Mouse (Mus musculus): Measurements from ENCODE around the gene Gnb1l. TPM values are rescaled to one million over a fixed set of nuclear protein-coding genes. Genes with fewer than 3 reads are reported as not detected.

Gnb1l gene
- polyA plus RNA-seq, 1 experiment, result 10.6 TPM

DNA sequence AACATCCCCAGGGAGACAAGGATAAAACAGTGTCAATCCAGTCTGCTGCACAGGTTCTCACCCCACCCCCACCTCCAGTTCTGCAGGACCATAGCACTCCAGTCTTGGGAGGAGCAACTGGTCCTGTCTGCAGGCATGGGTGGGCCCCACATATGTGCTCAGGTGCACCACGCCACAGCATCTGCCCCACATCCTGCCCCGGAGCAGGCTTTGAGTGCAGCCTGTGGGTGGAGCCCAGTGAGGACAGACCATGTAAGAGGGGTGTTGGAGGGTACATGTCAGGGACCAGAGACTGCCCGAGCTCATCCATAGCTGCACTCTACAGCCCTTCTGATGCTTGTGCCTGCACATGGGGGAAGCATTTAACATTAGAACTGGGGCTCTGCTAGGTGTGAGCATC, 57.9 kb downstream of the Gnb1l start:
- H3K4me3 ChIP-seq (ENCODE audit: low read depth, low read length), result no peak overlapping the region
- no peaks in the 10 kb centered on the region for H3K4me1 ChIP-seq (ENCODE audit: control insufficient read depth, insufficient read depth, insufficient read length, low read length)
- H3K36me3 ChIP-seq (ENCODE audit: control insufficient read depth, insufficient read depth, low read length), result no peaks in the 10 kb centered on the region
- TF ChIP-seq CTCF (IDR thresholded peaks at IDR 0.05; ENCODE audit: extremely low read depth, insufficient read length, insufficient replicate concordance, low read depth, low read length), result no peak
- no peak for TF ChIP-seq POLR2A (IDR thresholded peaks at IDR 0.05; ENCODE audit: low read depth, low read length)
- no peaks in the 10 kb centered on the region for H3K27me3 ChIP-seq (ENCODE audit: control insufficient read depth, insufficient read depth, low read length)
- no peak overlapping the region for H3K27ac ChIP-seq (ENCODE audit: insufficient read depth, low read depth, low read length)
- WGBS, result 72% methylated on average over 3 of the region's 3 CpGs

- 32% methylated on average over 2 of the region's 2 CpGs for WGBS
- no peaks in the 10 kb centered on the region for H3K4me1 ChIP-seq (ENCODE audit: control insufficient read depth, insufficient read depth, insufficient read length, low read length)
- no peaks in the 10 kb centered on the region for H3K36me3 ChIP-seq (ENCODE audit: control insufficient read depth, insufficient read depth, low read length)
- no peak for TF ChIP-seq POLR2A (IDR thresholded peaks at IDR 0.05; ENCODE audit: low read depth, low read length)
- TF ChIP-seq CTCF (IDR thresholded peaks at IDR 0.05; ENCODE audit: extremely low read depth, insufficient read length, insufficient replicate concordance, low read depth, low read length), result no peak
- no peak overlapping the region for H3K4me3 ChIP-seq (ENCODE audit: low read depth, low read length)
- H3K27ac ChIP-seq (ENCODE audit: insufficient read depth, low read depth, low read length), result no peak overlapping the region
- no peaks in the 10 kb centered on the region for H3K27me3 ChIP-seq (ENCODE audit: control insufficient read depth, insufficient read depth, low read length)
Observed at GRCm38 (mm10) chr16:18564472-18564871, 66.0 kb downstream of the Gnb1l start.

DNA sequence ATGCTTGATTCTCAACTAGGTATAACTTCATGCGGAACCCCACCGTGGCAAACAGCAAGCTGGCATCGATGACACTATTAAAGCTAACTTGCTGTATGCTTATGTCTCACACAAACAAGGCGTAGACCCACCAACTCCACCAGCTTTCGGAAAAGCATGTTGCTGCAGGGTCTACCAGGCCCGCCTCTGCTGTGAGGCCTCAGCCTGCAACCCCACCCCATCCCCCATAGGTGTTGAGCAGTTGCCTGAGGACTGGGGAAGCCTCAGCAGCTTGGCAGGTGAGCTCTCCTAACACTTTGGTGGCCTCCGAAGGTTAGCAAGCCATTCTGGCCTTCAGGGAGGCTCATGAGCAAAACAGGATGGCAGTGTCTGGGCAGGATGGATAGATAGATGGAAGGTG, 70.1 kb downstream of the Gnb1l start:
- no peaks in the 10 kb centered on the region for H3K27me3 ChIP-seq (ENCODE audit: control insufficient read depth, insufficient read depth, low read length)
- no peak overlapping the region for H3K27ac ChIP-seq (ENCODE audit: insufficient read depth, low read depth, low read length)
- no peak for TF ChIP-seq CTCF (IDR thresholded peaks at IDR 0.05; ENCODE audit: extremely low read depth, insufficient read length, insufficient replicate concordance, low read depth, low read length)
- TF ChIP-seq POLR2A (IDR thresholded peaks at IDR 0.05; ENCODE audit: low read depth, low read length), result no peak
- 85% methylated on average over 7 of the region's 7 CpGs for WGBS
- no peaks in the 10 kb centered on the region for H3K4me1 ChIP-seq (ENCODE audit: control insufficient read depth, insufficient read depth, insufficient read length, low read length)
- H3K4me3 ChIP-seq (ENCODE audit: low read depth, low read length), result no peak overlapping the region
- no peaks in the 10 kb centered on the region for H3K36me3 ChIP-seq (ENCODE audit: control insufficient read depth, insufficient read depth, low read length)

- H3K36me3 ChIP-seq (ENCODE audit: control insufficient read depth, insufficient read depth, low read length), result no peaks in the 10 kb centered on the region
- no peak overlapping the region for H3K4me3 ChIP-seq (ENCODE audit: low read depth, low read length)
- no peaks in the 10 kb centered on the region for H3K27me3 ChIP-seq (ENCODE audit: control insufficient read depth, insufficient read depth, low read length)
- TF ChIP-seq POLR2A (IDR thresholded peaks at IDR 0.05; ENCODE audit: low read depth, low read length), result no peak
- no peak for TF ChIP-seq CTCF (IDR thresholded peaks at IDR 0.05; ENCODE audit: extremely low read depth, insufficient read length, insufficient replicate concordance, low read depth, low read length)
- H3K4me1 ChIP-seq (ENCODE audit: control insufficient read depth, insufficient read depth, insufficient read length, low read length), result no peaks in the 10 kb centered on the region
- 70% methylated on average over 8 of the region's 8 CpGs for WGBS
- H3K27ac ChIP-seq (ENCODE audit: insufficient read depth, low read depth, low read length), result no peak overlapping the region
Observed at GRCm38 (mm10) chr16:18574196-18574595, 75.7 kb downstream of the Gnb1l start.

DNA sequence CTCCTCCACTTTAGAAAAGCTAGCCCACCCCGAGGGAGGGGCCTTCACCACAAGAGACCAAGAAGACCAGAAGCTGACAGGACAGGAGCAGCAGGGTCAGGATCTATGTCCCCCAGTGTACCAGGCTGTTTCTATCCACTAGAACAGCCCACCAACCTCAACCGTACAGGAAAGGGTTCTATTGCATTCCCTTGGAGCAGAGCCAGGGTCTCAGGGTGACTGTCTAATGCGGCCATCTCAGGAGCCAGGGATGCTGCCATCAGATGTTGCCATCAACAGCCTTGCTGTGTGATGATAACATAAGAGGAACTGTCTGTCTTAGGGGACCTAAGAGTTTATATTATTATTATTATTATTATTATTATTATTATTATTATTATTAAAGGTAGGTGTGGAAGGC, 78.6 kb downstream of the Gnb1l start:
- no peak for TF ChIP-seq CTCF (IDR thresholded peaks at IDR 0.05; ENCODE audit: extremely low read depth, insufficient read length, insufficient replicate concordance, low read depth, low read length)
- TF ChIP-seq POLR2A (IDR thresholded peaks at IDR 0.05; ENCODE audit: low read depth, low read length), result no peak
- Histone ChIP-seq H3K4me1 (ENCODE audit: control insufficient read depth, insufficient read depth, insufficient read length, low read length) (peaks cover 8% of the 10 kb centered on the region; the same call in 1 of the 2 replicates), H3K4me3 (ENCODE audit: low read depth, low read length) (no peak overlapping the region), H3K27ac (ENCODE audit: insufficient read depth, low read depth, low read length) (no peak overlapping the region), H3K27me3 (ENCODE audit: control insufficient read depth, insufficient read depth, low read length) (peaks cover 24% of the 10 kb centered on the region), H3K36me3 (ENCODE audit: control insufficient read depth, insufficient read depth, low read length) (no peaks in the 10 kb centered on the region)
- WGBS, result 51% methylated on average over 3 of the region's 3 CpGs

GRCm38 (mm10) chr16:18577599-18578160, 79.2 kb downstream of the Gnb1l start:
- H3K4me1 ChIP-seq (ENCODE audit: control insufficient read depth, insufficient read depth, insufficient read length, low read length), result peaks cover 14% of the 10 kb centered on the region
- WGBS, result 51% methylated on average over 5 of the region's 5 CpGs
- no peak overlapping the region for H3K4me3 ChIP-seq (ENCODE audit: low read depth, low read length)
- no peaks in the 10 kb centered on the region for H3K36me3 ChIP-seq (ENCODE audit: control insufficient read depth, insufficient read depth, low read length)
- no peak overlapping the region for H3K27ac ChIP-seq (ENCODE audit: insufficient read depth, low read depth, low read length)
- peaks cover 30% of the 10 kb centered on the region for H3K27me3 ChIP-seq (ENCODE audit: control insufficient read depth, insufficient read depth, low read length)
- TF ChIP-seq POLR2A (IDR thresholded peaks at IDR 0.05; ENCODE audit: low read depth, low read length) (no peak), CTCF (IDR thresholded peaks at IDR 0.05; ENCODE audit: extremely low read depth, insufficient read length, insufficient replicate concordance, low read depth, low read length) (no peak)

DNA sequence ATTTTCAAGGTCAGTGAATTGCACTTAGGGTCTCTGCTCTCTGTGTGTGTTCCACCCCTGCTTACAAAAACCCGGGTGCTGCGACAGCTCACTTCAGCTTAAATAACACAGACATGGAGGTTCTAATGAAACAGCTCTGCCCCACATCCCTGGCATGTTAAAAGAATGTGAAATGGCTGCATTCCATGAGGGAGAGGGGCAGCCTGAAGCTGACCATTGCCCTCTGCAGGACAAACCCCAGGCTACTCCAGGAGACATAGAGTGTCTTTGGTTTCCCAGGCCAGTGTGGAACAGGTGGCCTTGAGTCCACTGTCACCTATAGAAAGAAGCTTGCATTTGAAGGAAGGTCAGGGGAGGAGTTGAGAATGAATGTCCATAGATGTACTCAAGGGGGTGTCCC, 81.9 kb downstream of the Gnb1l start:
- 43% methylated on average over 2 of the region's 2 CpGs for WGBS
- H3K27me3 ChIP-seq (ENCODE audit: control insufficient read depth, insufficient read depth, low read length), result peaks cover 57% of the 10 kb centered on the region
- no peak overlapping the region for H3K27ac ChIP-seq (ENCODE audit: insufficient read depth, low read depth, low read length)
- H3K4me3 ChIP-seq (ENCODE audit: low read depth, low read length), result no peak overlapping the region
- H3K36me3 ChIP-seq (ENCODE audit: control insufficient read depth, insufficient read depth, low read length), result no peaks in the 10 kb centered on the region
- no peak for TF ChIP-seq CTCF (IDR thresholded peaks at IDR 0.05; ENCODE audit: extremely low read depth, insufficient read length, insufficient replicate concordance, low read depth, low read length)
- no peak for TF ChIP-seq POLR2A (IDR thresholded peaks at IDR 0.05; ENCODE audit: low read depth, low read length)
- peaks cover 14% of the 10 kb centered on the region for H3K4me1 ChIP-seq (ENCODE audit: control insufficient read depth, insufficient read depth, insufficient read length, low read length)
